Mouse (Mus musculus) small intestine, adult 2 months (tissue): ENCODE results near the gene Mfsd11. TPM values are rescaled to one million over a fixed set of nuclear protein-coding genes. Genes with fewer than 3 reads are reported as not detected.
"Not testable (repeated sequence)": the region's sequence is repeated elsewhere in the genome, so short reads cannot be mapped to it uniquely, and the experiment has no call there.

Experiments
- H3K27ac ChIP-seq: fragments of 200-500 bp; 2 replicates; pipeline ENCODE4 v1.5.1; 2012; ENCODE audit warnings: low read depth, low read length, control low read depth, inconsistent platforms; ENCODE audit not compliant: insufficient read depth
- H3K27me3 ChIP-seq: fragments of 200-500 bp; 2 replicates; pipeline ENCODE4 v1.6.1; 2012; ENCODE audit warnings: mild to moderate bottlenecking, moderate library complexity, low read length, inconsistent platforms; ENCODE audit not compliant: control insufficient read depth, insufficient read depth
- H3K36me3 ChIP-seq: fragments of 200-500 bp; 2 replicates; pipeline ENCODE4 v1.6.1; 2012; ENCODE audit warnings: mild to moderate bottlenecking, low read length, control low read depth, inconsistent platforms; ENCODE audit not compliant: control insufficient read depth, insufficient read depth
- H3K4me1 ChIP-seq: fragments of 200-500 bp; 2 replicates; pipeline ENCODE4 v1.6.1; 2012; ENCODE audit warnings: low read length, inconsistent platforms, mixed read lengths; ENCODE audit not compliant: control insufficient read depth, insufficient read depth, insufficient read length
- H3K4me3 ChIP-seq: fragments of 200-500 bp; 2 replicates; pipeline ENCODE4 v1.5.1; 2012; ENCODE audit warnings: low read depth, mild to moderate bottlenecking, control low read depth, inconsistent platforms, low read length, moderate library complexity
- CTCF ChIP-seq: fragments of 200-500 bp; IDR thresholded peaks from 2 replicates; pipeline ENCODE4 v1.5.1; 2012; ENCODE audit warnings: low read depth, mild to moderate bottlenecking, control low read depth, inconsistent platforms, low read length, moderate library complexity, mixed read lengths; ENCODE audit not compliant: insufficient replicate concordance, insufficient read length; ENCODE audit errors: extremely low read depth
- POLR2A ChIP-seq: fragments of 200-500 bp; IDR thresholded peaks from 2 replicates; pipeline ENCODE4 v1.6.1; 2012; ENCODE audit warnings: low read depth, mild to moderate bottlenecking, control low read depth, inconsistent platforms, low read length, moderate library complexity
- WGBS: fragments of 180-500 bp; shearing (Covaris S2); methylation state at CpG from one replicate; pipeline ENCODE4 v1.1.7; 2018; 5-methylcytosine and 5-hydroxymethylcytosine counted together
- polyA plus RNA-seq: library from polyadenylated mRNA; depleted of rRNA; stranded (reverse); fragments of >200 nt; gene quantifications from 2 replicates; pipeline ENCODE4 v1.2.3, GENCODE M21; 2012

The Mfsd11 gene
- polyA plus RNA-seq, 1 experiment: 27.0 TPM

DNA sequence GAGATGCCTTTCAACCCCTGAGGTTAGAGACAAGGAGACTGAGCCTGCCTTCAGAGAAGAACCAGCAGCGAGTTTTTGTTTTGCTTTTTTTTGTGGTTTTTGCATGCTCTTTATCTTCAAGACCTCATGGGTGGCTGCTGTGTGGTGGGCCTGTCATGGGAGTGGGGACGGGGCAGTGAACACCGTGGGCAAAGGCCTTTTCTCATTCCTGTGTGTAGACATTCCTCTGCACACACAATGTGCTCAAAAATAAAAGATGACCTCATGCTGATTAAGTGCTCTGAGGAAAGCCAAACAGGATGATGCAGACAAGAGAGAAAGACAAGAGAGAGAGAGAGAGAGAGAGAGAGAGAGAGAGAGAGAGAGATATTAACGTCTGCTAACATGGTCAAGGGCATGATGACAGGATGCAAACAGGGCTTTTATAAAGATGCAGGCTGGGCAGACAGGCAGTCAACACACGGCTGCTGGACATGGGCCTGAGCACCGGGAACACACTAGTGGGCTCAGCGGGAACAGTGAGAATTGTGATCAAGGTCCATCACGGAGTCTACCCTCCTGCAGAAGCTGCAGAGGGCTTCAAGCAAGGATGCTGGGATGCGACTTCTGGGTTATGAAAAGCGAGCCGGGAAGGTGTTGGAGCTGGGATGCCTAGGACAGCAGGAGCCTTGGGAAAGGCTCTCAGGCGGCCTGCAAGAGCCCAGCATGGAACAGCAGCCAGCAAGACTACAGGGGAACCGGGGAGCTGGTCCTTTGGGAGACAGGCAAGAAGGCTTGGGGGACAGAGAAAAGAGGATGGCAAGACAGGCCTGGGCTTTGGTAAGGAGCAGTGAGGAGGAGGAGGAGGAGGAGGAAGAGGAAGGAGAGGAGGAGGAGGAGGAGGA is 30.9 kb upstream of the Mfsd11 start:
- no peaks in the 10 kb centered on the region for H3K36me3 ChIP-seq
- no peak for TF ChIP-seq POLR2A
- no peak for TF ChIP-seq CTCF
- H3K4me1 ChIP-seq: peaks cover 14% of the 10 kb centered on the region; the same call in 1 of the 2 replicates
- H3K4me3 ChIP-seq: no peak overlapping the region
- no peaks in the 10 kb centered on the region for H3K27me3 ChIP-seq
- WGBS: 71% methylated on average over 13 of the region's 13 CpGs
- H3K27ac ChIP-seq: peak overlapping the region; percentile 48; the same call in 1 of the 2 replicates

DNA sequence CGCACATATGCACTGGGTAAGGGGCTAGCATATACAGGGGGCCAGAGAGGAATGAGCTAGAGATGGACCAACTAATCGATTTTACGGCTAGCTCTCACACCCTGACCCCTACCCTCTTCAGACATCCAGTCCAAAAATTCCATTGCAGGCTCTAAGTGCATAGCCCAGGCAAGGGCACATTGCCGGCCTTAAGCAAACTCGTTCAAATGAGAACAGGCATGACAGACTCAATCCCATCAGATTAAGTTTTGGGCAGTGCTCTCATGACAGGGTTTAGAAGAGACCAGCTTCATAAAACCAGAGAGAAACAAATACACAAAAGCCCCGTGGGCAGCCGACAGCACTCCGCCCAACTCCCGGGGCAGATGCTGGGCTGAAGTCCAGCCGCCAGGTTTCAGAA is 30.0 kb upstream of the Mfsd11 start:
- 58% methylated on average over 10 of the region's 10 CpGs for WGBS
- no peak overlapping the region for H3K4me3 ChIP-seq
- TF ChIP-seq CTCF: no peak
- no peak for TF ChIP-seq POLR2A
- peaks cover 19% of the 10 kb centered on the region; the same call in 1 of the 2 replicates for H3K4me1 ChIP-seq
- no peak overlapping the region; the same call in 1 of the 2 replicates for H3K27ac ChIP-seq
- H3K36me3 ChIP-seq: no peaks in the 10 kb centered on the region
- H3K27me3 ChIP-seq: no peaks in the 10 kb centered on the region

DNA sequence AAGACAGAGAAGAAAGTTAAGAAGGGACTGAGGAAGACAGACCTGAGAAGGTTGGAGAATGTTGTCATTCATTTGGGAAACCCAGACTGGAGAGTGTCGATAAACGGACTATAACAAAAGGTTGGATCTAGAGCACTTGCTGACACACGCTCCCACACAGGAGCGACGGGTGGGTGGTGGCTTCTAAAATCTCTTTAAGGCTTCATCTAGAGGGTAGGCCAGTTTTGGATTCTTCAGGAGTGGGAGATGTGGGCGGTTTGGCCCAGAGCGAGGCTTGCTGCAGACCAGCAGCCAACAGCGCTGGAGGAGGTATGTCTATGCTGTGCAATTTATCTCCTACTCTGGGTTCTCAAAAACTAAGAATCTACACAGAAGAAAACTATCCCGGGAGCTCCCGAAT is 29.6 kb upstream of the Mfsd11 start:
- peaks cover 19% of the 10 kb centered on the region; the same call in 1 of the 2 replicates for H3K4me1 ChIP-seq
- H3K27ac ChIP-seq: no peak overlapping the region
- H3K4me3 ChIP-seq: no peak overlapping the region
- H3K36me3 ChIP-seq: no peaks in the 10 kb centered on the region
- no peaks in the 10 kb centered on the region for H3K27me3 ChIP-seq
- TF ChIP-seq CTCF (no peak), POLR2A (no peak)
- 88% methylated on average over 10 of the region's 10 CpGs for WGBS

DNA sequence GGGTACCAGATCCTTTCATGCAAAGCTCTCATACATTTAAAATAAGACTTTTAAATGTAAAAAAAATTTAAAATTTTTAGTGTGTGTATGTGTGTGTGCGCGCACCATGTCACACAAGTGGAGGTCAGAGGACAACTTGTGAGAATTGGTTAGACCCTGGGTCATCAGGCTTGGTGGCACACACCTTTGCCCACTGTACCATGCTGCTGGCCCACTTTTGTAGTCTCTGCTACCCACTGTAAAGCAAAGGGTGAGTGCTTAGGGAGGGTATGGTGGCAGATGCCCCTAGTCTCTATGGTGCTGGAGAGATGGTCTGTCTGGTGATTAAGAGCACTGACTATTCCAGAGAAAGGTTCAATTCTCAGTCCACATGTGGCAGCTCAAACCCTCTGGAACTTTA is 29.0 kb upstream of the Mfsd11 start:
- Histone ChIP-seq H3K4me3 (no peak overlapping the region), H3K4me1 (peaks cover 20% of the 10 kb centered on the region; the same call in 1 of the 2 replicates), H3K27ac (no peak overlapping the region), H3K36me3 (no peaks in the 10 kb centered on the region), H3K27me3 (no peaks in the 10 kb centered on the region)
- TF ChIP-seq CTCF (no peak), POLR2A (no peak)
- WGBS: 96% methylated on average over 2 of the region's 2 CpGs

DNA sequence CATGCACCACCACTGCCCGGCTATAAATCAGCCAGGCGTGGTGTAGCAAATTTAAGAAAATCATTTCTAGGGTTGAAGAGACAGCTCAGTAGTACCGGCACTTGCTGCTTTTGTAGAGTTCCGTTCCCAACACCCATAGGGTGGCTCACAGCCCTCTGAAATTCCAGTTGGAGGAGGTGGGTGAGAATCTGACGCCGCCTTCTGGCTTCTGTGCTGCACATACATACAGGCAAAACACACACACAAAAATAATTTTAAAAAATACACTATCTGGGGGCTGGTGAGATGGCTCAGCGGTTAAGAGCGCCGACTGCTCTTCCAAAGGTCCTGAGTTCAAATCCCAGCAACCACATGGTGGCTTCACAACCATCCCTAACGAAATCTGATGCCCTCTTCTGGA is 28.4 kb upstream of the Mfsd11 start:
- 97% methylated on average over 10 of the region's 10 CpGs for WGBS
- not testable (repeated sequence) for H3K36me3 ChIP-seq, H3K27ac ChIP-seq, H3K4me3 ChIP-seq, H3K27me3 ChIP-seq
- H3K4me1 ChIP-seq: peaks cover 17% of the 10 kb centered on the region; the same call in 1 of the 2 replicates

DNA sequence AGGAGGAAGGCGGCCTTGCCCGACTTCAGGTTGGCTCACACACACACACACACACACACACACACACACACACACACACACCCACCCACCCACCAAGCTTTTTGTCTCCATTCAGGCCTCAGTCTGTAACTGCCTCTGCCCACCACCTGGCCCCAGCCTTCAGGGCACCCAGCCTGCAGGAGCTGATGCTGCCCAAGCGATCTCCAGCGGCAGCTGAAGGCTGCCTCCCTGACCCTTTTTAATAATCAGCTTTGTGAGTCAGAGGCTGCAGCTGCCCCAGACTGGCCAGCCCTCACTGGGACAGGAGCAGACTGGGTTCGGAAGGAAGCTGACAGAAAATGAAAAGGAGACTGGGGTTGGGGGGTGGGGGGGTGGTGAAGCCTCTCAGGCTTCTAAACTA is 27.0 kb upstream of the Mfsd11 start:
- WGBS: 84% methylated on average over 5 of the region's 5 CpGs
- Histone ChIP-seq H3K27ac (no peak overlapping the region), H3K4me3 (no peak overlapping the region), H3K27me3 (no peaks in the 10 kb centered on the region), H3K36me3 (no peaks in the 10 kb centered on the region), H3K4me1 (peaks cover 14% of the 10 kb centered on the region; the same call in 1 of the 2 replicates)
- TF ChIP-seq POLR2A (no peak), CTCF (no peak)
